Mouse (Mus musculus): ENCODE results near the gene Nop2. TPM values are rescaled to one million over a fixed set of nuclear protein-coding genes. Genes with fewer than 3 reads are reported as not detected.
"Not testable (repeated sequence)": the region's sequence is repeated elsewhere in the genome, so short reads cannot be mapped to it uniquely, and the experiment has no call there.

The Nop2 gene
- polyA plus RNA-seq, 1 experiment from 2014 or later: 58.3 TPM

GRCm38 (mm10) chr6:125154550-125154949 is 22.8 kb downstream of the Nop2 start:
- Histone ChIP-seq H3K36me3 (peaks cover 41% of the 10 kb centered on the region), H3K4me2 (replicated peaks) (no peak overlapping the region), H3K27me3 (no peaks in the 10 kb centered on the region), H3K4me1 (peaks cover 10% of the 10 kb centered on the region; the same call in 1 of the 2 replicates), H3K9me3 (replicated peaks) (no peaks in the 10 kb centered on the region), H3K4me3 (replicated peaks) (no peak overlapping the region), H3K27ac (replicated peaks) (no peak overlapping the region), H3K9ac (no peak overlapping the region)
- no peak for ATAC-seq (ENCODE audit: insufficient number of reproducible peaks, low FRiP score, low TSS enrichment, low read depth)

GRCm38 (mm10) chr6:125155262-125155661 is 23.6 kb downstream of the Nop2 start:
- Histone ChIP-seq H3K4me3 (replicated peaks) (no peak overlapping the region), H3K4me2 (replicated peaks) (no peak overlapping the region), H3K9ac (no peak overlapping the region), H3K27ac (replicated peaks) (no peak overlapping the region), H3K27me3 (no peaks in the 10 kb centered on the region), H3K36me3 (peaks cover 48% of the 10 kb centered on the region), H3K4me1 (peaks cover 11% of the 10 kb centered on the region), H3K9me3 (replicated peaks) (no peaks in the 10 kb centered on the region)
- ATAC-seq (ENCODE audit: insufficient number of reproducible peaks, low FRiP score, low TSS enrichment, low read depth): no peak
- WGBS: 73% methylated on average over 8 of the region's 8 CpGs

DNA sequence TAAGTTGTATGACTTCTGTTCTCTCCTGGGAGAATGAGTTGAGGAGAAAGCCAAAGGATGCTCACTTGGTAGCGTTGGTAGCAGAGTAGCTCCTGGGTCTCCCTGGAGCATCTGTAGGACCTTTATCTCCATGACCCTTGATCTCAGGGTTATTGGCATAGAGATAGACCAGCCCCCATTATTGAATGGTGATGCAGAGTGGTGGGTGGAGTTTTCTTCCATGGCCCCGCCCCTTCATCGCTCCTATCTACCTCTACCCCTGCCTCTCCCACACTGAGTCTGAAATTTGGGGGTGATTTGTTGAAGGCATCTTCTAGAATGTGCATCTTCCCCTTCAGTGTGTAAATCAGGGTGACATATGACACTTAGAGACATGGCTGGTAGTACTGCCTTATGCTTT is 24.8 kb downstream of the Nop2 start:
- Histone ChIP-seq H3K27ac (replicated peaks) (no peak overlapping the region), H3K9ac (no peak overlapping the region), H3K9me3 (replicated peaks) (no peaks in the 10 kb centered on the region), H3K36me3 (peaks cover 60% of the 10 kb centered on the region), H3K4me1 (peaks cover 23% of the 10 kb centered on the region), H3K27me3 (no peaks in the 10 kb centered on the region), H3K4me2 (replicated peaks) (no peak overlapping the region), H3K4me3 (replicated peaks) (no peak overlapping the region)
- ATAC-seq (ENCODE audit: insufficient number of reproducible peaks, low FRiP score, low TSS enrichment, low read depth): no peak
- 93% methylated on average over 3 of the region's 3 CpGs for WGBS

- H3K9ac ChIP-seq: no peak overlapping the region
- WGBS: 46% methylated on average over 7 of the region's 7 CpGs
- H3K4me2 ChIP-seq (replicated peaks): no peak overlapping the region
- no peak overlapping the region for H3K4me3 ChIP-seq (replicated peaks)
- H3K27me3 ChIP-seq: no peaks in the 10 kb centered on the region
- H3K9me3 ChIP-seq (replicated peaks): no peaks in the 10 kb centered on the region
- ATAC-seq (ENCODE audit: insufficient number of reproducible peaks, low FRiP score, low TSS enrichment, low read depth): peak; percentile 43
- H3K27ac ChIP-seq (replicated peaks): peak overlapping the region; percentile 72; the same call in 1 of the 2 replicates
- H3K4me1 ChIP-seq: peaks cover 26% of the 10 kb centered on the region
- H3K36me3 ChIP-seq: peaks cover 60% of the 10 kb centered on the region
These were observed 25.4 kb downstream of the Nop2 start for GRCm38 (mm10) chr6:125156903-125157614.

- peak overlapping the region; percentile 34; the same call in 1 of the 2 replicates for H3K27ac ChIP-seq (replicated peaks)
- peaks cover 54% of the 10 kb centered on the region for H3K36me3 ChIP-seq
- H3K4me3 ChIP-seq (replicated peaks): no peak overlapping the region
- 82% methylated on average over 15 of the region's 15 CpGs for WGBS
- H3K9me3 ChIP-seq (replicated peaks): no peaks in the 10 kb centered on the region
- no peaks in the 10 kb centered on the region for H3K27me3 ChIP-seq
- H3K4me2 ChIP-seq (replicated peaks): no peak overlapping the region
- ATAC-seq (ENCODE audit: insufficient number of reproducible peaks, low FRiP score, low TSS enrichment, low read depth): no peak
- H3K9ac ChIP-seq: no peak overlapping the region
- peaks cover 29% of the 10 kb centered on the region for H3K4me1 ChIP-seq
These were observed 27.3 kb downstream of the Nop2 start for GRCm38 (mm10) chr6:125158944-125159492.

- no peaks in the 10 kb centered on the region for H3K27me3 ChIP-seq
- ATAC-seq (ENCODE audit: insufficient number of reproducible peaks, low FRiP score, low TSS enrichment, low read depth): no peak
- 78% methylated on average over 7 of the region's 7 CpGs for WGBS
- H3K27ac ChIP-seq (replicated peaks): peak overlapping the region; percentile 63
- H3K4me2 ChIP-seq (replicated peaks): no peak overlapping the region
- no peaks in the 10 kb centered on the region for H3K9me3 ChIP-seq (replicated peaks)
- H3K9ac ChIP-seq: no peak overlapping the region
- peaks cover 54% of the 10 kb centered on the region for H3K36me3 ChIP-seq
- H3K4me1 ChIP-seq: peaks cover 35% of the 10 kb centered on the region
- H3K4me3 ChIP-seq (replicated peaks): no peak overlapping the region
These were observed 28.3 kb downstream of the Nop2 start for GRCm38 (mm10) chr6:125159773-125160557.

DNA sequence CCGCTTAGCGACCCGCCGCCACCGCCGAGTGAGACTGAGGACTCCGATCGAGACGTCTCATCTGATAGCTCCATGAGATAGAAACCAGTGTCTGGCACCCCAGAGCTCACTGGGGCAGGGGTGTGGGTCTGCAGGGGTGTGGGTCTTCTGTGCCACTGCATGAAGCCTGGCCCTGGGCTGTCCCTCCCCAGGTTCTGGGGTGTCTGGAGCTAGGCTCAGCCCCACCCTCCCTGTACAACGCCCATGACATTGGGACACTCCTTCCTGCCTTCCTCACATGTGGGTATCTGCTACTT is 28.8 kb downstream of the Nop2 start:
- WGBS: 57% methylated on average over 10 of the region's 10 CpGs
- Histone ChIP-seq H3K36me3 (peaks cover 54% of the 10 kb centered on the region), H3K4me3 (replicated peaks) (no peak overlapping the region), H3K27me3 (no peaks in the 10 kb centered on the region), H3K9me3 (replicated peaks) (no peaks in the 10 kb centered on the region), H3K4me1 (peaks cover 35% of the 10 kb centered on the region), H3K27ac (replicated peaks) (peak overlapping the region; percentile 63), H3K9ac (no peak overlapping the region), H3K4me2 (replicated peaks) (no peak overlapping the region)
- no peak for ATAC-seq (ENCODE audit: insufficient number of reproducible peaks, low FRiP score, low TSS enrichment, low read depth)

DNA sequence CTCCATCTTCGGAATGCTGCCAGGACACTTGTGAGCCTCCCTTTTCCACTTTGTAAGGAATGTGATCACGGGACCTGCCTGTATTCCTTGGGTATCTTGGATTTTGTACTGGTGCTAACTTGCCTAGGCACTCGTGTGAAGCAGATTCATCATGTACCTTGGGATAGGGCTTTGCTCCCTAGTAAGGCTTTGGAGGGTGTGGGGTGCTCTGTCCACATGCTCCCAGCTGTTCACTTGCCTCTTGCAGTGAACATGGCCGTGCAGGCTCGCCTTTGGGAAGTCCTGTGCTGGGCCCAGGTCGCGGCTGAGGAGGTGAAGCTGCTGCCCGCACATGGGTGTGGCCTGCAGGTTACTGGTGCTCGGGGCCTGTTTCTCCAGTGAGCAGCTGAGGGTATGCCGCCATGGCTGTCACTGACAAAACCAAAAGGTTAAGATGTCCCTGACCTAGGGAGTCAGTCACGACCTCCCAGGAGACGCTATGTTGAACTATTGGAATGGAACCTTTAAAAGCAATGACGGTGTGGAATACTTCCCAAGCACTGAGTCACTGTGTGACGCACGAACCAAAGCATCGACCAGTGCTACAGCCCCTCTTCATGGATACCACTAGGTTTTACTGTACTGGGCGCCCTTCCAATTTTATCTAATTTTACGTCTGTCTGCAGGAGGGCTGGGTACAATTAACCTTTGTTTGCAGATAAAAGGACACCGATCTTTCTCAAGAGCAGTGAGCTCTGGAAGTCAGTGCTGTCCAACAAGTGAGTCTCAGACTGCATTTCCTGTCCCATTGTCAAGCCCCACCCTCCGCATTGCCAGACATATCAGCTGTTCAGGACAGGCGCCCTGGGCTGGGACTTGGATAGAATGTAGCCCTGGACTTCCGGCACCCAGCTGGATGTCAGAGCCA is 29.4 kb downstream of the Nop2 start:
- Histone ChIP-seq H3K9ac (no peak overlapping the region), H3K36me3 (peaks cover 51% of the 10 kb centered on the region), H3K4me1 (peaks cover 38% of the 10 kb centered on the region), H3K9me3 (replicated peaks) (no peaks in the 10 kb centered on the region), H3K27ac (replicated peaks) (peak overlapping the region; percentile 63), H3K27me3 (no peaks in the 10 kb centered on the region), H3K4me3 (replicated peaks) (no peak overlapping the region), H3K4me2 (replicated peaks) (no peak overlapping the region)
- 17% methylated on average over 22 of the region's 22 CpGs for WGBS
- ATAC-seq (ENCODE audit: insufficient number of reproducible peaks, low FRiP score, low TSS enrichment, low read depth): no peak

DNA sequence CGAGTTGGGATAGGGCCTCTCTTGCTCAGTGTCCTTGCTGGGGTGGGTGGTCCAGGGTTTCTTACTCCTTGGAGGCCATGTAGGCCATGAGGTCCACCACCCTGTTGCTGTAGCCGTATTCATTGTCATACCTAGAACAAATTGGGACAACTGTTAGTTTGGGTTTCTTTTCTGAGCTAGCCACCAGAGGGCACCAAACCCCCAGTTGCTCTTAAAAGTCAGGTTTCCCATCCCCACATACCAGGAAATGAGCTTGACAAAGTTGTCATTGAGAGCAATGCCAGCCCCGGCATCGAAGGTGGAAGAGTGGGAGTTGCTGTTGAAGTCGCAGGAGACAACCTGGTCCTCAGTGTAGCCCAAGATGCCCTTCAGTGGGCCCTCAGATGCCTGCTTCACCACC is 30.3 kb downstream of the Nop2 start:
- H3K9ac ChIP-seq; H3K27me3 ChIP-seq; H3K4me3 ChIP-seq (replicated peaks); H3K27ac ChIP-seq (replicated peaks); ATAC-seq (ENCODE audit: insufficient number of reproducible peaks, low FRiP score, low TSS enrichment, low read depth); H3K9me3 ChIP-seq (replicated peaks); H3K4me2 ChIP-seq (replicated peaks): not testable (repeated sequence)
- Histone ChIP-seq H3K4me1 (peaks cover 47% of the 10 kb centered on the region), H3K36me3 (peaks cover 51% of the 10 kb centered on the region)
- 10% methylated on average over 4 of the region's 5 CpGs for WGBS

DNA sequence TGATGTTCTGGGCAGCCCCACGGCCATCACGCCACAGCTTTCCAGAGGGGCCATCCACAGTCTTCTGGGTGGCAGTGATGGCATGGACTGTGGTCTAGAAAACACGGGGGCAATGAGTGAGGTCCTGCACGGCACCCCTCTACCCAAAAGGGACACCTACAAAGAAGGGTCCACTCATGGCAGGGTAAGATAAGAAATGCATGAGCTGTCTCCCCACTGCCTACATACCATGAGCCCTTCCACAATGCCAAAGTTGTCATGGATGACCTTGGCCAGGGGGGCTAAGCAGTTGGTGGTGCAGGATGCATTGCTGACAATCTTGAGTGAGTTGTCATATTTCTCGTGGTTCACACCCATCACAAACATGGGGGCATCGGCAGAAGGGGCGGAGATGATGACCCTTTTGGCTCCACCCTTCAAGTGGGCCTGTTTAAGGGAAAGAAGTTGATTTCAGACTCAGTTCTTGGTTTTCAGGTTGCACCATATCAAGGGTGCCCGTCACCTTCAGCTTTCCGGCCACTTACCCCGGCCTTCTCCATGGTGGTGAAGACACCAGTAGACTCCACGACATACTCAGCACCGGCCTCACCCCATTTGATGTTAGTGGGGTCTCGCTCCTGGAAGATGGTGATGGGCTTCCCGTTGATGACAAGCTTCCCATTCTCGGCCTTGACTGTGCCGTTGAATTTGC is 31.1 kb downstream of the Nop2 start:
- 68% methylated on average over 13 of the region's 16 CpGs for WGBS

More for the DNA sequence above, 31.1 kb downstream of the Nop2 start:
- not testable (repeated sequence) for H3K27me3 ChIP-seq; H3K4me2 ChIP-seq (replicated peaks); H3K9ac ChIP-seq; H3K27ac ChIP-seq (replicated peaks); H3K4me3 ChIP-seq (replicated peaks); H3K9me3 ChIP-seq (replicated peaks); ATAC-seq (ENCODE audit: insufficient number of reproducible peaks, low FRiP score, low TSS enrichment, low read depth)
- H3K4me1 ChIP-seq: peaks cover 51% of the 10 kb centered on the region
- H3K36me3 ChIP-seq: peaks cover 50% of the 10 kb centered on the region
